In genomic region chrX:77741383-77741782, GRCm38 (mm10) we compare ENCODE assay signal across 8 mouse cellular contexts. TPM values are rescaled to one million over a fixed set of nuclear protein-coding genes. Genes with fewer than 3 reads are reported as not detected.
DNase-seq lines count a peak whose midpoint lies in the region; ATAC-seq and TF ChIP-seq lines count a peak whose summit lies in the region.

No protein-coding gene starts in this region.

- TF ChIP-seq POLR2A in kidney, adult 2 months (IDR thresholded peaks at IDR 0.05; ENCODE audit: low read depth, low read length): no peak

- H3K27ac ChIP-seq in forebrain, embryonic 14.5 days (ENCODE audit: low read depth, low read length): no peak overlapping the region
- no peak overlapping the region for H3K27ac ChIP-seq in forebrain, embryonic 12.5 days
- no peak overlapping the region for H3K27ac ChIP-seq in midbrain, embryonic 14.5 days (replicated peaks; ENCODE audit: low read depth, low read length)
- no peak overlapping the region for H3K27ac ChIP-seq in midbrain, embryonic 13.5 days
- H3K27ac ChIP-seq in kidney, adult 2 months (ENCODE audit: insufficient read depth, low read depth, low read length): no peak overlapping the region

- no peak overlapping the region for H3K9ac ChIP-seq in forebrain, embryonic 14.5 days (ENCODE audit: low read length)
- no peak overlapping the region for H3K9ac ChIP-seq in forebrain, embryonic 12.5 days
- H3K9ac ChIP-seq in midbrain, embryonic 14.5 days (replicated peaks; ENCODE audit: low read length): no peak overlapping the region
- no peak overlapping the region for H3K9ac ChIP-seq in midbrain, embryonic 13.5 days (replicated peaks)

- ATAC-seq in forebrain, embryonic 14.5 days: no peak
- no peak for ATAC-seq in forebrain, embryonic 12.5 days (ENCODE audit: low FRiP score)
- ATAC-seq in midbrain, embryonic 14.5 days (ENCODE audit: low FRiP score, low TSS enrichment): no peak
- no peak for ATAC-seq in midbrain, embryonic 13.5 days

- TF ChIP-seq CTCF in kidney, adult 2 months (conservative IDR thresholded peaks at IDR 0.05; ENCODE audit: insufficient read depth, insufficient read length, low read depth, low read length): peak; percentile 67

- DNase-seq in forebrain, embryonic 14.5 days (ENCODE audit: low spot score): peak; percentile 22
- peak; percentile 54 for DNase-seq in midbrain, embryonic 14.5 days
- peak; percentile 53 for DNase-seq in adrenal gland, postnatal 14 days
- peak; percentile 48 for DNase-seq in kidney, adult 2 months
- DNase-seq in mesoderm, embryonic 11.5 days (ENCODE audit: low read depth, low spot score): peak; percentile 23
- no peak for DNase-seq in spleen, postnatal 4 days (ENCODE audit: low spot score in 2 of 2)

- no peaks in the 10 kb centered on the region for H3K27me3 ChIP-seq in forebrain, embryonic 14.5 days (replicated peaks; ENCODE audit: control insufficient read depth, insufficient read depth, low read length)
- no peaks in the 10 kb centered on the region for H3K27me3 ChIP-seq in forebrain, embryonic 12.5 days
- H3K27me3 ChIP-seq in midbrain, embryonic 14.5 days (ENCODE audit: control insufficient read depth, insufficient read depth, low read length): no peaks in the 10 kb centered on the region
- H3K27me3 ChIP-seq in midbrain, embryonic 13.5 days: no peaks in the 10 kb centered on the region
- H3K27me3 ChIP-seq in kidney, adult 2 months (replicated peaks; ENCODE audit: control insufficient read depth, insufficient read depth, low read length): no peaks in the 10 kb centered on the region

- no peaks in the 10 kb centered on the region for H3K36me3 ChIP-seq in forebrain, embryonic 14.5 days (ENCODE audit: control insufficient read depth, insufficient read depth, low read length)
- H3K36me3 ChIP-seq in forebrain, embryonic 12.5 days (replicated peaks): no peaks in the 10 kb centered on the region
- no peaks in the 10 kb centered on the region for H3K36me3 ChIP-seq in midbrain, embryonic 14.5 days (ENCODE audit: control insufficient read depth, insufficient read depth, low read length)
- no peaks in the 10 kb centered on the region for H3K36me3 ChIP-seq in midbrain, embryonic 13.5 days
- no peaks in the 10 kb centered on the region for H3K36me3 ChIP-seq in kidney, adult 2 months (ENCODE audit: control insufficient read depth, insufficient read depth, low read length)

- WGBS in forebrain, embryonic 14.5 days: 26% methylated on average over 1 of the region's 1 CpGs
- WGBS in forebrain, embryonic 12.5 days: 33% methylated on average over 1 of the region's 1 CpGs
- 24% methylated on average over 1 of the region's 1 CpGs for WGBS in midbrain, embryonic 14.5 days
- WGBS in midbrain, embryonic 13.5 days: 22% methylated on average over 1 of the region's 1 CpGs
- WGBS in kidney, adult 2 months: 10% methylated on average over 1 of the region's 1 CpGs

- H3K4me2 ChIP-seq in forebrain, embryonic 14.5 days (ENCODE audit: low read length): no peak overlapping the region
- H3K4me2 ChIP-seq in forebrain, embryonic 12.5 days: no peak overlapping the region
- H3K4me2 ChIP-seq in midbrain, embryonic 14.5 days (ENCODE audit: low read length): no peak overlapping the region
- H3K4me2 ChIP-seq in midbrain, embryonic 13.5 days (replicated peaks): no peak overlapping the region

- no peaks in the 10 kb centered on the region for H3K4me1 ChIP-seq in forebrain, embryonic 14.5 days (ENCODE audit: control insufficient read depth, insufficient read depth, low read length)
- no peaks in the 10 kb centered on the region for H3K4me1 ChIP-seq in forebrain, embryonic 12.5 days
- no peaks in the 10 kb centered on the region for H3K4me1 ChIP-seq in midbrain, embryonic 14.5 days (ENCODE audit: control insufficient read depth, insufficient read depth, low read length)
- no peaks in the 10 kb centered on the region for H3K4me1 ChIP-seq in midbrain, embryonic 13.5 days (replicated peaks)
- H3K4me1 ChIP-seq in kidney, adult 2 months (ENCODE audit: control insufficient read depth, insufficient read depth, low read length): no peaks in the 10 kb centered on the region

- no peak overlapping the region for H3K4me3 ChIP-seq in forebrain, embryonic 14.5 days (ENCODE audit: low read depth, low read length)
- no peak overlapping the region for H3K4me3 ChIP-seq in forebrain, embryonic 12.5 days (replicated peaks)
- no peak overlapping the region for H3K4me3 ChIP-seq in midbrain, embryonic 14.5 days (replicated peaks; ENCODE audit: low read depth, low read length)
- H3K4me3 ChIP-seq in midbrain, embryonic 13.5 days (replicated peaks): no peak overlapping the region
- no peak overlapping the region for H3K4me3 ChIP-seq in kidney, adult 2 months (ENCODE audit: insufficient read depth, low read depth, low read length)

- H3K9me3 ChIP-seq in forebrain, embryonic 14.5 days (replicated peaks; ENCODE audit: control insufficient read depth, low read length): no peaks in the 10 kb centered on the region
- H3K9me3 ChIP-seq in forebrain, embryonic 12.5 days: no peaks in the 10 kb centered on the region
- H3K9me3 ChIP-seq in midbrain, embryonic 14.5 days (ENCODE audit: control insufficient read depth, low read length): no peaks in the 10 kb centered on the region
- no peaks in the 10 kb centered on the region for H3K9me3 ChIP-seq in midbrain, embryonic 13.5 days

RNA-seq across cellular contexts. Expression of gene Prkx, which starts 54.7 kb away (rescaled TPM):
- 22.2 and 27.7 TPM in 2 replicates for polyA plus RNA-seq in forebrain, embryonic 14.5 days (2014; fragmentation: Nextera tagmentation; extraction: Ambion mirVana)
- 21.5 and 22.6 TPM in 2 replicates for polyA plus RNA-seq in forebrain, embryonic 12.5 days (2016; fragmentation: Nextera tagmentation; extraction: Ambion mirVana)
- 25.9 and 31.1 TPM in 2 replicates for polyA plus RNA-seq in midbrain, embryonic 14.5 days (2014; fragmentation: Nextera tagmentation; extraction: Ambion mirVana)
- 27.2 and 27.9 TPM in 2 replicates for polyA plus RNA-seq in midbrain, embryonic 13.5 days (2015; fragmentation: Nextera tagmentation; extraction: Ambion mirVana)
- 17.0 and 17.6 TPM in 2 replicates for total RNA-seq in adrenal gland, postnatal 14 days (2021)
- 6.4 and 7.4 TPM in 2 replicates for polyA plus RNA-seq in kidney, adult 2 months (2012; rRNA removed)

Comparison
In these comparisons a context has a peak if more than half of its experiments do, and no peak if none do; other contexts are left out.
1. DNase-seq: peak in forebrain, embryonic 14.5 days (single experiment), midbrain, embryonic 14.5 days (single experiment), adrenal gland, postnatal 14 days (single experiment), kidney, adult 2 months (single experiment) and mesoderm, embryonic 11.5 days (single experiment); none in spleen, postnatal 4 days (0 of 2).